Mouse (Mus musculus) hindbrain, embryonic 15.5 days (tissue): ENCODE measurements around the gene Ubr2. TPM values are rescaled to one million over a fixed set of nuclear protein-coding genes. Genes with fewer than 3 reads are reported as not detected.

ENCODE experiments used
- ATAC-seq: fragments of 200-750 bp; cut with Nextera tagmentation; 2 replicates; pipeline ENCODE4 v1.8.0; 2017; ENCODE audit warnings: low read depth, moderate number of reproducible peaks, moderate TSS enrichment; ENCODE audit not compliant: low FRiP score
- H3K27ac ChIP-seq: fragments of 300-500 bp; sonication (generic); replicated peaks from 2 replicates; pipeline ENCODE4 v1.5.1; 2015; ENCODE audit warnings: mild to moderate bottlenecking, inconsistent platforms
- H3K27me3 ChIP-seq: fragments of 300-500 bp; sonication (generic); 2 replicates; pipeline ENCODE4 v1.6.1; 2015; ENCODE audit warnings: control low read depth, inconsistent platforms
- H3K36me3 ChIP-seq: fragments of 300-500 bp; sonication (generic); 2 replicates; pipeline ENCODE4 v1.6.1; 2015; ENCODE audit warnings: control low read depth, inconsistent platforms
- H3K4me1 ChIP-seq: fragments of 300-500 bp; sonication (generic); replicated peaks from 2 replicates; pipeline ENCODE4 v1.6.1; 2015; ENCODE audit warnings: control low read depth, inconsistent platforms
- H3K4me2 ChIP-seq: fragments of 300-500 bp; sonication (generic); 2 replicates; pipeline ENCODE4 v1.6.1; 2015; ENCODE audit warnings: moderate library complexity, mild to moderate bottlenecking, inconsistent platforms
- H3K4me3 ChIP-seq: fragments of 300-500 bp; sonication (generic); 2 replicates; pipeline ENCODE4 v1.5.1; 2015; ENCODE audit warnings: mild to moderate bottlenecking, inconsistent platforms
- H3K9ac ChIP-seq: fragments of 300-500 bp; sonication (generic); 2 replicates; pipeline ENCODE4 v1.6.1; 2015; ENCODE audit warnings: inconsistent platforms
- H3K9me3 ChIP-seq: fragments of 300-500 bp; sonication (generic); 2 replicates; pipeline ENCODE4 v1.6.1; 2016; ENCODE audit warnings: control low read depth, inconsistent platforms
- WGBS: fragments of 180-500 bp; shearing (Covaris S2); methylation state at CpG from one replicate; pipeline ENCODE4 v1.1.7; 2015; 5-methylcytosine and 5-hydroxymethylcytosine counted together
- polyA plus RNA-seq: library from polyadenylated mRNA; unstranded; fragments of >200 nt; fragmentation: Nextera tagmentation; extraction: Ambion mirVana; gene quantifications from 2 replicates; pipeline ENCODE4 v1.2.1, GENCODE M21; 2015

Ubr2 gene
- polyA plus RNA-seq, 1 experiment from 2014 or later = 16.5 TPM

DNA sequence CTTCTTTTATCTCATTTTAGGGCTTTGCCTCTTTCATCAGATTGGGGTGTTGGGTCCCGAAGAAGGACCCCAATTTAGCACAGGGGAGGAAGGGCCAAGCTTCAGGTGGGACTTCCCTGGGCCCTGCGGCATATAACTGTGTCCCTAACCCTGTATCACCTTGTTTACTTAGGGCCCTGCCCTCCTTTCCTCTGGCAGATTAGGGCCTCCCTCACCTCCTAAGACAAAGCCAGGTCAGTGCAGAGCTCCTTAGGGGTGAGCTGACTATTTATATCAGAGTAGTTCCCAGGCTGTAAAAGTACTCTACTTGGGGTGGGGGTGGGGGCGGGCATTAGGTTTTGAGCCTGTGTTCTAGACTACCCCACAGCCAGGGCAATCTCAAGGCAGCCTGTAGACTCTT, 95.2 kb downstream of the Ubr2 start:
- Histone ChIP-seq H3K4me1 (no peaks in the 10 kb centered on the region), H3K9me3 (no peaks in the 10 kb centered on the region)
- ATAC-seq = no peak

DNA sequence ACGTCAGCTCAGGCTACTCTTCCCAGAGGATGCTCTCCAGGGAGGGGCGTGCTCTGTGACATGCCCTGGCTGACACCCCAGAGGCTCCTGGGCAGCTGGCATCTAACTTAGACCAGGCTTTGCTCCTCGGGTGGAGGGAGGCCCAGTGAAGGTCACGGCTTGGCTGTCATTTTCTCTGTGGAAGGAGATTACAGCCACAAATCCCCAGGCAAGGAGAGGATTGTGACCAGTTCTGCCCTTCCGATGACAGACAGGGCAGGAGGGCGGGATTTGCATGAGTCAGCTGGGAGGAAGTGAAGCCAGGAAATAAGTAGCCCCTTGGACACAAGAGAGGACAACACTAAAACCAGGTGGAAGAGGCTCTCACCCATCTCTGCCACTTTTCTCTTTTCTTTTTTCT, 98.0 kb downstream of the Ubr2 start:
- H3K4me3 ChIP-seq = no peak overlapping the region
- no peaks in the 10 kb centered on the region for H3K4me1 ChIP-seq
- no peaks in the 10 kb centered on the region for H3K36me3 ChIP-seq
- ATAC-seq = no peak
- no peak overlapping the region for H3K4me2 ChIP-seq
- 53% methylated on average over 6 of the region's 6 CpGs for WGBS
- no peak overlapping the region for H3K27ac ChIP-seq
- H3K9me3 ChIP-seq = no peaks in the 10 kb centered on the region
- no peaks in the 10 kb centered on the region for H3K27me3 ChIP-seq
- no peak overlapping the region for H3K9ac ChIP-seq

More for the DNA sequence above, 95.2 kb downstream of the Ubr2 start:
- Histone ChIP-seq H3K27me3 (no peaks in the 10 kb centered on the region), H3K4me3 (no peak overlapping the region), H3K27ac (no peak overlapping the region), H3K36me3 (no peaks in the 10 kb centered on the region), H3K9ac (no peak overlapping the region), H3K4me2 (no peak overlapping the region)
- 80% methylated on average over 3 of the region's 3 CpGs for WGBS

DNA sequence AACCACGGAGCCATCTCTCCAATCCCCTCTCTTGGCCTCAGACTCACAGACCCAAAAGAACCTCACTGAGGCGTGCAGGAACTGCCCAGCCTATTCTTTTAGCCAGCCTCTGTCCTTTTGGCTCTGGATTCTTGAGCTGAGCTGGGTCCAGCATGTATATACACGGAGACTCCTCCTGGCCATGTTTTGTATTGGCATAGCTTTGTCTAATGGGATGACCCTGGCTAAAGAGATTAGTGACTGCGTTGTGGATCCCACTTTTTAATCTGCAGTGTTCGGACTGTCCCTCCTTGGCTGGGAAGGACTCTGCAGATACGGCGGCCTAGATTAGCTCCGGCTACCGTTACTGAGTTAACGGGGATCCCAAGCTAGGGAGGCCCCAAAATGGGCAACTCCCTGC, 100.2 kb downstream of the Ubr2 start, which contains the start of gene Prph2:
Prph2 (plus strand) TSS at position 274 of the 400 bp plus-strand sequence.
- Histone ChIP-seq H3K9ac (no peak within 1 kb of the TSS), H3K4me3 (no peak within 1 kb of the TSS), H3K4me1 (no peaks in the 10 kb centered on the region), H3K36me3 (no peaks in the 10 kb centered on the region), H3K9me3 (no peaks in the 10 kb centered on the region), H3K4me2 (no peak within 1 kb of the TSS), H3K27ac (no peak within 1 kb of the TSS), H3K27me3 (no peaks in the 10 kb centered on the region)
- no peak for ATAC-seq
- 91% methylated on average over 10 of the region's 10 CpGs for WGBS

DNA sequence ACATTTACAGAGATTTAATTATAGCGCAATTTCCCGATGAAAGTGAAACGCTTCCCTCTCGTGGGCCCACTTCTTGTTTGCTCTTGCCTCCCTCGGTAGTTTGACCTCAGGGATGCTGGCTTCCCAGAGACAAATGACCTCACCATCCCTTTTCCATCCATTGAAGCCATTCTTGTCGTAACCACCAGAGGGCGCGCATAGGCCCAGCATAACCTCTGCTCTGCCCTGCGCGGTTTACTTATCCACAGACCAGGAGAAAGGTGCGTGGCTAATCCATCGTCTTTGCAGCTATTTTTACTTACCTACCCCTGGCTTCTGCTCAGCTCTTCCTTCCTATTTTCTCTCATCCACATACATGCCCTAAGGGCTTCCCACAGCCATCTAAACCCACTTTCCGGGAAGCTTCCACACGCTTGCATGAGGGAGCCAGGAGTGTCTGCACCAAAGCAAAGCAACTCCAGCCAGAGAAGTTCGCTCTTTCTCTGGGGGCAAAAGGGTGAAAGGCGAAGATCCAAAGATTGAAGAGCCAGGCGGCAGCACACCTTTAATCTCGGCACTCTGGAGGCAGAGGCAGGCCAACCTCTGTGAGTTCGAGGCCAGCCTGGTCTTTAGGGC, 106.4 kb downstream of the Ubr2 start:
- no peak overlapping the region for H3K27ac ChIP-seq
- H3K4me2 ChIP-seq = no peak overlapping the region
- no peak overlapping the region for H3K9ac ChIP-seq
- ATAC-seq = peak; percentile 79; the same call in 1 of the 2 replicates
- 24% methylated on average over 19 of the region's 19 CpGs for WGBS
- H3K4me1 ChIP-seq = no peaks in the 10 kb centered on the region
- no peaks in the 10 kb centered on the region for H3K27me3 ChIP-seq
- no peak overlapping the region for H3K4me3 ChIP-seq
- no peaks in the 10 kb centered on the region for H3K36me3 ChIP-seq
- no peaks in the 10 kb centered on the region for H3K9me3 ChIP-seq

DNA sequence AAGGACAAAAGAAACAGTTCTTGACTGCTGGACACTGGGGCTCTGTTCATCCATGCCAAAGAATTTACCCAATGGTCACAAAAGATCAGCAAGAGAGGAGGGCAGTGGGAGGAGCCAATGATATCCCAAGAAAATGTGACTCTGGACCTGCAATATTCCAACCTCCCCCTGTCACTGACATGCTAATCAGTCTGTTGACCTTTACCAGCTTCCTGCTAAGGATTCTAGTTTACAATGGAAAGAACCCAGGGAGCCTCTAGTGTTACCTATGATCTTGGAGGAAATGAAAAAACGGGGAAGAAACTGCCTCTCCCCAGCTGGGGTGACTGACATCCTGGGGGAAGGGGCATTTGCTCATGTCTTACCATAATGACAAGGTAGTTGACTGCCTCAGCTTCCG, 109.4 kb downstream of the Ubr2 start:
- ATAC-seq = no peak
- Histone ChIP-seq H3K27me3 (no peaks in the 10 kb centered on the region), H3K27ac (no peak overlapping the region), H3K4me2 (no peak overlapping the region), H3K36me3 (no peaks in the 10 kb centered on the region), H3K4me3 (no peak overlapping the region), H3K9ac (no peak overlapping the region), H3K9me3 (no peaks in the 10 kb centered on the region), H3K4me1 (no peaks in the 10 kb centered on the region)
- 50% methylated on average over 2 of the region's 2 CpGs for WGBS

DNA sequence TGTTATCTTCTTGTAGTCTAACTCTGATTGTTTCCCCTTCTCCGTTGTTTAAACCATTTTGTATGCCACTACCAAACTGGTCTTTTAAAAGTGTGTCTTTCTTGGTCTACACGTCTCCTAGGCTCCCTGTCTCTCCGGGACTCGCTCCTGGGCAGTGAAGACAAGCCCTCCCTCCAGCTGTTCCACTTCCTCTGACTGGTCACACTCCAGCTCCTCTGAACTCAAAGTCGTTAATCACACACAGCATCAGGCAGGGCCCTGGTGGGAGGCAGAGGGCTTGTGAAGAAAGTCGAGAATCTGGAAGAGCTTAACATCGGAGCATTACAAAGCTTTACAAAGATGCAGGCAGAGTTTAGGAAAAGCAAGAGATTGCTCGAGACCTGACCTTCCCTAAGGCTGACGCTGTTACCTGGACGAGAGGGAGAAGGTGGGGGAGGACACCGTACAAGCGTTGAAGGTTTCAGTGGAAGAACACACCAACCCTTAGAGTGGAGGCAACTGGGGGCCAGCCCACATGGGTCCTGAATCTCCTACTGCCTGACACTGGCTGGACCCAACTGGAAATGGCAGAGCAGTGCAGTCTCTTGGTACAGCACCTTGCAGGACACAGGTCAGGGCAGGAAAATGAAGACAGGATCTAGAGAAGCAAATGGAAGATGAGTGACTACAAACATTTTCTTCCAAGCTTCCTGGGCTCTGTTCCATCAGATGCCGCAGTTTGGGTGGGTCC, 113.0 kb downstream of the Ubr2 start:
- Histone ChIP-seq H3K4me1 (peaks cover 15% of the 10 kb centered on the region), H3K27ac (no peak overlapping the region), H3K4me2 (no peak overlapping the region), H3K9ac (no peak overlapping the region), H3K36me3 (no peaks in the 10 kb centered on the region), H3K9me3 (no peaks in the 10 kb centered on the region), H3K27me3 (no peaks in the 10 kb centered on the region), H3K4me3 (no peak overlapping the region)
- no peak for ATAC-seq
- 51% methylated on average over 13 of the region's 13 CpGs for WGBS

DNA sequence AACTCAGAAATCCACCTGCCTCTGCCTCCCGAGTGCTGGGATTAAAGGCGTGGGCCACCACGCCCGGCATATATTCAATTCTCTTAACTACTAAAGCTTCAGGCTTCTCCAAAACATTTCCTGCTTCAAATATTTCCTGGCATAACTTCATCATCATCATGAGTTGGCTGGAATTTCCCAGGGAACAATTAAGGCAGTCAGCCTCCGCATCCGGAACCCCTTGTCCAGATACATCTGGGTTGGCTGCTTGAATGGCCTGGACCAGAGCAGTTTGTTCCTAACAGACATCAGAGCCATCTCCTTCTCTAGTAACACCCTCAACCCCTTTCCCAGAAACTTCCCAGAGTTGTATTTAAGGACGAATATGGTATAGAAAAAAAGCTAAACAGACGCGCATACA, 114.9 kb downstream of the Ubr2 start:
- Histone ChIP-seq H3K4me1 (peaks cover 27% of the 10 kb centered on the region), H3K4me2 (no peak overlapping the region), H3K4me3 (no peak overlapping the region), H3K36me3 (no peaks in the 10 kb centered on the region), H3K27me3 (no peaks in the 10 kb centered on the region), H3K9me3 (no peaks in the 10 kb centered on the region), H3K27ac (no peak overlapping the region), H3K9ac (no peak overlapping the region)
- 93% methylated on average over 9 of the region's 9 CpGs for WGBS
- ATAC-seq = no peak

DNA sequence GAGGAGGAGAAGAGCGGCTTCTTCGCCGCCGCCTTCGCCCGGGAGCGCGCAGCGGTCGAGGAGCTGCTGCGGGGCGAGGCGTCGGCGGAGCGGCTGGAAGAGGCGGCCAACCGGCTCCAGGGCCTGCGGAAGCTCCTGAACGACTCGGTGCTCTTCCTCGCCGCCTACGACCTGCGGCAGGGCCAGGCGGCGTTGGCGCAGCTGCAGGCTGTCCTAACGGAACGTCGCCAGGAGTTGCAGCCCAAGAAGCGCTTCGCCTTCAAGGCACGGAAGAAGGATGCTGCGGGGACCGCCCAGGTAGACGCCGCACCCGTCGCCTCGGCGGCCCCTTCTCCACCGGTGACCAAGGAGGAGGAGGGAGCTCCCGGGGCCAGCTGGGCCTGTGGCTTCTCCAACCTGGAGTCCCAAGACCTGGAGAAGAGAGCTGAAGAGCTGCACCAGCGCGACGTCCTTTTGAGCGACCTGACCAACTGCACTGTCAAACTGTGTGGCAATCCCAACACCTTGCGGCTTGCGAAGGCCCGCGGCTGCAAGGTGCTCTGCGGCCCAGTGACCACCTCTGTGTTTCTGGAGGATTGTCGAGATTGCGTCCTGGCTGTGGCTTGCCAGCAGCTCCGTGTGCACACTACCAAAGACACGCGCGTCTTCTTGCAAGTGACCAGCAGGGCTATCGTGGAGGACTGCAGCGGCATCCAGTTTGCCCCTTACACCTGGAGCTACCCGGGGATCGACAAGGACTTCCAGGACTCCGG, 119.3 kb downstream of the Ubr2 start:
- H3K4me3 ChIP-seq = peak overlapping the region; percentile 89
- ATAC-seq = peak; percentile 16
- peak overlapping the region; percentile 90 for H3K4me2 ChIP-seq
- no peaks in the 10 kb centered on the region for H3K27me3 ChIP-seq
- H3K4me1 ChIP-seq = peaks cover 41% of the 10 kb centered on the region
- H3K36me3 ChIP-seq = no peaks in the 10 kb centered on the region
- H3K9ac ChIP-seq = peak overlapping the region; percentile 89
- H3K27ac ChIP-seq = peak overlapping the region; percentile 90
- 3% methylated on average over 58 of the region's 64 CpGs for WGBS
- H3K9me3 ChIP-seq = no peaks in the 10 kb centered on the region

DNA sequence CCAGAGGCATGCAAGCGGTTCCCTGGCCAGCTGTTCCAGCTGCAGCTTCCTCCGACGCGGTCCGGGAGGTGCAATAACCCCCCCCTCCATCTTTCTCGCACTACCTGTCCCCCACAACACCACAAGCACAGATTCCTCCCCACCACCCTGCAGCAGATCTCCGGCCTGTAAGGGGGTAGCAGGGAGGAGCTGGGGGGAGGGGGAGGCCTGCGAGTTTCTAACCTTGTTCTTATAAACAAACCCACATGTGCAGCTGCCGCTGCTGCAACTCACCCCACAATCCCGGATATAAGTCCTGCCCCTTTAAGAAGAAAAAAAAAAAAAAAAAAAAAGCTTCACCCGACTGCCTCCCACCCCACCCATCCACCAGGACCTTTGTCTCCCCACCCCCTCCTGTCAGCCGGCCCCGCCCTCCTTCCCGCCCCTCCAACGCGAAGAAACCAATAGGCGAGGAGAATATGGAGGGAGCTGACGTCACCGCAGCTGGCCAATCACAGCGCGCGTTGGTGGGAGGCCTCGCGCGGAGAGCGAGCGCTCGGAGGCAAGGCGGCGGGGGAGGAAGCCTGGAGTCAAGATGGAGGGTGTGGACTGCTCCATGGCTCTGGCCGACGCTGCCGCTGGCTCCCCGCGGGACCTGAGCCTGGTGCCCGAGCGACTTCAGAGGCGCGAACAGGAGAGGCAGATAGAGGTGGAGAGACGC, 120.1 kb downstream of the Ubr2 start, which contains the start of gene Tbcc:
Tbcc (plus strand) TSS at position 569 of the 700 bp plus-strand sequence.
- peak; percentile 94 for ATAC-seq
- Histone ChIP-seq H3K4me1 (peaks cover 41% of the 10 kb centered on the region), H3K4me3 (peak within 1 kb of the TSS; percentile 89), H3K4me2 (peak within 1 kb of the TSS; percentile 90), H3K36me3 (no peaks in the 10 kb centered on the region), H3K27me3 (no peaks in the 10 kb centered on the region), H3K9me3 (no peaks in the 10 kb centered on the region), H3K9ac (peak within 1 kb of the TSS; percentile 89), H3K27ac (peak within 1 kb of the TSS; percentile 98)
- WGBS = under 1% methylated on average over 40 of the region's 40 CpGs

DNA sequence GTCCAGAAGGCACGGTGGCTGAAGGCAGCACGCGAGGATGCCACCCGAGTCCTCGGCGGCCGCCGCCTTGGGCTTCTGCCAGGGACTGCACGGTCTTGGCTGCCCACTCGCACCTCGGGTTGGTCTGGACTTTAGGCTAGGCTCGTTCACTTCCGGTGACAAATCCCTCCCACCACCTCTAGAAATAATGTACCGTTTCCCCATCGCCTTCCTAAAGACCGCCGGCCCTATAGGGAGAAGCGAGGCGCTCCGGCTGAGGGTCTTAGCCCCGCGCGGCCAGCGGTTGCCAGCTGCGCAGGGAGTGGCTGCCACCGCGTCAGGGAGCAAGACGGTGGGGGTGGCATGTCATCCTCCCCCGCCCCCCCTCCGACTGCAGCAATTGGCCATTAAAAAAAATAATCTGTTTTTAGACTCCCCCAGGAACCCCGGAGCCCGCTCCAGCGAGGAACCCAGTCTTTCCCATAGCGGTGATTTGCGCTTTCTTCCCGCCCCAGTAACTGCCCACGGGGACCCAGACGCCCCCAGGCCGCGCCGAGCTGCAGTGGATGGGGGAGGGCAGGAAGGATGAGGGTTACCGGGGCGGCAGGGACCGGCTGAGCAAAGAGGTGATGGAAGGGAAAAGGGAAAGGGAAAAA, 120.8 kb downstream of the Ubr2 start:
- no peaks in the 10 kb centered on the region for H3K9me3 ChIP-seq
- peaks cover 41% of the 10 kb centered on the region for H3K4me1 ChIP-seq
- peak overlapping the region; percentile 89 for H3K4me3 ChIP-seq
- H3K9ac ChIP-seq = peak overlapping the region; percentile 75
- H3K27ac ChIP-seq = peak overlapping the region; percentile 98
- no peaks in the 10 kb centered on the region for H3K27me3 ChIP-seq
- peak; percentile 66 for ATAC-seq
- WGBS = under 1% methylated on average over 44 of the region's 44 CpGs
- no peaks in the 10 kb centered on the region for H3K36me3 ChIP-seq
- peak overlapping the region; percentile 90 for H3K4me2 ChIP-seq

DNA sequence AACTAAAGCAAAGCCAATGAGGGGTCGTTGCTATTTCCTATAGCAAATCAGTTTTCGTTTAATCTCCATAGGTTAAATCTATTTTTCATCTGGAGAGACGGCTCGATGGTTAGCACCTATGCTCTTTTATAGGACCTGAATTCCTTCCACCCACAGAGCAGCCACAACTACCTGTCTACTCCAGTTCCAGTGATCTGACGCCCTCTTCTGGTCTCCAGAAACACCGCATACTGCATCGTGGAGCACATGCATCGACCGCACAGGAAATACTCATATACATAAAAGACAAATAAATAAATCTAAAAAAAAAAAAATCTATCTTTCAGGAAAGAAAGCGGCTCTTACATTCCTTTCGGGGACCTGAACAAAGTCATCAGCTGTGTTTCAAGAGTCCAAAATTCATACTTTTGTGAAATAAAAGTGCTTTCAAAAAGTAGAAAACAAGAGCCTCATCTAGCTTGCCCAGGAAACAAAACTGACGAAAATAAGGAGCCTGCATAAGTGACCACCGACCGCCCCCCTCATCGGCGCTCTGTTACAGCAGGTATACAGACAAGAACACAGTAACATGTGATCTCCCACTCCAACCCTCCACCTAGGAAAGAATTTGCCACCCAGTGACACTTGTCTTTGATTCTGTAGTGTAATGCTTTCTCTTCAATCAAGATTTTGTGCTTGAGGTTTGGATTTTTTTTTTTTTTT, 121.7 kb downstream of the Ubr2 start:
- WGBS = 34% methylated on average over 16 of the region's 16 CpGs
- Histone ChIP-seq H3K4me2 (peak overlapping the region; percentile 90), H3K4me1 (peaks cover 37% of the 10 kb centered on the region), H3K27ac (peak overlapping the region; percentile 98), H3K27me3 (no peaks in the 10 kb centered on the region), H3K4me3 (peak overlapping the region; percentile 89), H3K9ac (peak overlapping the region; percentile 75), H3K36me3 (no peaks in the 10 kb centered on the region), H3K9me3 (no peaks in the 10 kb centered on the region)
- no peak for ATAC-seq
